Mouse (Mus musculus) liver, embryonic 12.5 days (tissue): Measurements from ENCODE around the gene Tmem256. TPM values are rescaled to one million over a fixed set of nuclear protein-coding genes. Genes with fewer than 3 reads are reported as not detected.

ENCODE experiments used
- ATAC-seq: fragments of 200-750 bp; cut with Nextera tagmentation; 2 replicates; pipeline ENCODE4 v1.8.0; 2017; ENCODE audit warnings: moderate number of reproducible peaks, mild to moderate bottlenecking, moderate library complexity
- H3K27ac ChIP-seq: fragments of 300-500 bp; sonication (generic); 2 replicates; pipeline ENCODE4 v1.5.1; 2016; ENCODE audit warnings: mild to moderate bottlenecking
- H3K27me3 ChIP-seq: fragments of 300-500 bp; sonication (generic); replicated peaks from 2 replicates; pipeline ENCODE4 v1.6.1; 2016; ENCODE audit warnings: mild to moderate bottlenecking, moderate library complexity
- H3K36me3 ChIP-seq: fragments of 300-500 bp; sonication (generic); 2 replicates; pipeline ENCODE4 v1.6.1; 2016; ENCODE audit warnings: mild to moderate bottlenecking, moderate library complexity
- H3K4me1 ChIP-seq: fragments of 300-500 bp; sonication (generic); 2 replicates; pipeline ENCODE4 v1.6.1; 2016
- H3K4me2 ChIP-seq: fragments of 300-500 bp; sonication (generic); 2 replicates; pipeline ENCODE4 v1.6.1; 2016; ENCODE audit warnings: mild to moderate bottlenecking, moderate library complexity
- H3K4me3 ChIP-seq: fragments of 300-500 bp; sonication (generic); 2 replicates; pipeline ENCODE4 v1.5.1; 2016; ENCODE audit warnings: mild to moderate bottlenecking, moderate library complexity
- H3K9ac ChIP-seq: fragments of 300-500 bp; sonication (generic); 2 replicates; pipeline ENCODE4 v1.6.1; 2016; ENCODE audit warnings: mild to moderate bottlenecking, moderate library complexity
- H3K9me3 ChIP-seq: fragments of 300-500 bp; sonication (generic); replicated peaks from 2 replicates; pipeline ENCODE4 v1.6.1; 2016; ENCODE audit warnings: mild to moderate bottlenecking, moderate library complexity
- WGBS: fragments of 180-500 bp; shearing (Covaris S2); methylation state at CpG from one replicate; pipeline ENCODE4 v1.1.7; 2016; ENCODE audit not compliant: insufficient replicate concordance; 5-methylcytosine and 5-hydroxymethylcytosine counted together
- polyA plus RNA-seq: library from polyadenylated mRNA; unstranded; fragments of >200 nt; fragmentation: Nextera tagmentation; extraction: Ambion mirVana; gene quantifications from 2 replicates; pipeline ENCODE4 v1.2.1, GENCODE M21; 2016

Gene Tmem256
- polyA plus RNA-seq, 1 experiment from 2014 or later: 338 TPM

DNA sequence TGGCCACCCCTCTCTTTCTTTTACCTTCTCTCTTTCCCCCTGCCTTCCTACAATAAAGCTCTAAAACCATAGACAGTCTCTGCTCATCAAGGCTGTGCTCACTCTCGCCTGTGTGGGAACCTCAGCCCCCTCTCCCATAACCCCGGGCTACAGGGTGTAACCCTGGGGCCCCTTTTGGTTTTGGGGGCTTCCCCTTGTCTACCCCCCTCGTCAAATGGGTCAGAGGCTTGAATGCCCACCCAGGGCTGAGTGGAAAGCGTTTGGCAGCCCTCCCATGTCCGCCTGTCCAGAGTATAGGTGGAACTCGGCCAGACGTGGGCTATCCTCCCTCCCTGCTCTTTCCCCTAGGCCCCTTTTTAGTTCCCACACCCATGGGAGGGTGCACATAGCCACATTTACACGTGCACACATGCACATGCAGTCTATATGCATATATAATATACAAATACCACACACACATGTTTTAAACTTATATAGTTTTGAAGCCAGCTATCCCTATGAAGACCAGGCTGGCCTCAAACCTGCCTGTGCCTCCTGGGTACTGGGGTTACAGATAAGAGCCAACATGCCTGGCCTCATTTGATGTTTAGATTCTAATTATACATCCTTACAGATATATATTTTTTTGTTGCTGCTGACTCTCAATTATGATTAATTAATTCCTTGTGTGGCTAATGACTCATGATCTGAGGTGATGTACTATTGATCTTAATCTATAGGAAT lies 26.0 kb downstream of the Tmem256 start:
- H3K27ac ChIP-seq: peak overlapping the region; percentile 84
- 23% methylated on average over 8 of the region's 8 CpGs for WGBS

GRCm38 (mm10) chr11:69865561-69865960 lies 27.2 kb downstream of the Tmem256 start:
- no peak overlapping the region for H3K9ac ChIP-seq
- no peak overlapping the region for H3K4me3 ChIP-seq
- ATAC-seq: no peak
- H3K27ac ChIP-seq: peak overlapping the region; percentile 84; the same call in 1 of the 2 replicates
- WGBS: 81% methylated on average over 9 of the region's 9 CpGs
- H3K4me2 ChIP-seq: no peak overlapping the region
- H3K9me3 ChIP-seq: no peaks in the 10 kb centered on the region
- no peaks in the 10 kb centered on the region for H3K27me3 ChIP-seq
- no peaks in the 10 kb centered on the region for H3K36me3 ChIP-seq
- peaks cover 52% of the 10 kb centered on the region for H3K4me1 ChIP-seq

More for the DNA sequence above, 26.0 kb downstream of the Tmem256 start:
- H3K4me2 ChIP-seq: peak overlapping the region; percentile 61
- peak; percentile 64 for ATAC-seq
- no peaks in the 10 kb centered on the region for H3K36me3 ChIP-seq
- peaks cover 8% of the 10 kb centered on the region for H3K27me3 ChIP-seq
- H3K9me3 ChIP-seq: no peaks in the 10 kb centered on the region
- peak overlapping the region; percentile 61 for H3K9ac ChIP-seq
- H3K4me1 ChIP-seq: peaks cover 45% of the 10 kb centered on the region
- peak overlapping the region; percentile 2; the same call in 1 of the 2 replicates for H3K4me3 ChIP-seq

DNA sequence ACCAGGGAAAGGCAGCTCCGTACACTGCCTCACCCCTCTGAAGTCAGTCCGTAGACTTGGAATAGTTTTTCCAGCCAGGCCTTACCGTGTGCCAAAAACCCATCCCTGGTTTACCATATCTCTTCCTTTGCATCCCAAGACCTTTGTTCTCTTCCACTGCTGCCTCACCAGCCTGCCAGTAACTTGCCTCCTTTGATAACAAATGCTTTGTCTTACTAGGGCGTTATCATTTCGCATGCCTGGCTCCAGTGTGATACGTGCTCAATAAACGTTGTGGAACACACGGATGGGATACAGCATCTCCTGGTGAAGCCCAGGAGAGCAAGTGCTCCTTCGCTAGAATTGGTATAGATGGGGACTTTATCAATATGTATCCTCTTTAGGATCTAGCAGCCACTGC lies 29.0 kb downstream of the Tmem256 start:
- WGBS: 34% methylated on average over 9 of the region's 9 CpGs
- H3K4me2 ChIP-seq: peak overlapping the region; percentile 19
- no peaks in the 10 kb centered on the region for H3K27me3 ChIP-seq
- peaks cover 57% of the 10 kb centered on the region for H3K4me1 ChIP-seq
- no peak overlapping the region for H3K4me3 ChIP-seq
- no peaks in the 10 kb centered on the region for H3K36me3 ChIP-seq
- H3K9ac ChIP-seq: no peak overlapping the region; the same call in 1 of the 2 replicates
- ATAC-seq: peak; percentile 50; the same call in 1 of the 2 replicates
- no peak overlapping the region for H3K27ac ChIP-seq
- H3K9me3 ChIP-seq: no peaks in the 10 kb centered on the region

- 59% methylated on average over 2 of the region's 2 CpGs for WGBS
- H3K4me2 ChIP-seq: no peak overlapping the region
- no peaks in the 10 kb centered on the region for H3K27me3 ChIP-seq
These were observed 32.2 kb downstream of the Tmem256 start for GRCm38 (mm10) chr11:69870289-69871069.

DNA sequence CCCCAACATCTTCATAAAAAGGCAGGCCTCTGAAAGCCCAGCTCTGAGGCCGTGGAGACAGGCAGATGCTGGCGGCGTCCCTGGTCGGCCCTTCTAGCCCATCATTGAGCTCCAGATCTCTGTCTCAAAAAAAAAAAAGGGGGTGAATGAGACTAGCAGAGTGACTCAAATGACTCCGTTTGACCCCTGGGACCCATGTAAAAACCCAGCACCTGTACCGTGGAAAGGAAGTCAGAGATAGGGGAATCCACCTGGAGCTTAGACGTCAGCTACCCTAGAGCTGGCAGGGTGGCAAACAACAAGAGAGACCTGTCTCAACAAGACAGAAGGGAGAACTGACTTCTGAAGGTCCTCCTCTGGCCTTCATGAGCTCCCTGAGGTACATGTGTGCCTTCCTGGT lies 33.5 kb downstream of the Tmem256 start:
- H3K36me3 ChIP-seq: no peaks in the 10 kb centered on the region
- H3K4me1 ChIP-seq: peaks cover 48% of the 10 kb centered on the region
- H3K27ac ChIP-seq: no peak overlapping the region
- ATAC-seq: no peak
- no peak overlapping the region for H3K4me2 ChIP-seq
- H3K9me3 ChIP-seq: no peaks in the 10 kb centered on the region
- 79% methylated on average over 7 of the region's 7 CpGs for WGBS
- no peaks in the 10 kb centered on the region for H3K27me3 ChIP-seq
- H3K4me3 ChIP-seq: no peak overlapping the region
- H3K9ac ChIP-seq: no peak overlapping the region

More at GRCm38 (mm10) chr11:69870289-69871069, 32.2 kb downstream of the Tmem256 start:
- peaks cover 40% of the 10 kb centered on the region for H3K4me1 ChIP-seq
- no peaks in the 10 kb centered on the region for H3K9me3 ChIP-seq
- no peak overlapping the region for H3K9ac ChIP-seq
- no peak overlapping the region for H3K27ac ChIP-seq
- H3K4me3 ChIP-seq: no peak overlapping the region
- 0 out of 2 replicates have a peak, but pooled peaks have one; percentile 6 for ATAC-seq
- H3K36me3 ChIP-seq: no peaks in the 10 kb centered on the region

- Histone ChIP-seq H3K9ac (no peak overlapping the region), H3K27me3 (no peaks in the 10 kb centered on the region), H3K4me3 (no peak overlapping the region), H3K36me3 (no peaks in the 10 kb centered on the region), H3K4me2 (no peak overlapping the region), H3K27ac (no peak overlapping the region), H3K9me3 (no peaks in the 10 kb centered on the region), H3K4me1 (peaks cover 48% of the 10 kb centered on the region)
- no peak for ATAC-seq
- WGBS: 81% methylated on average over 4 of the region's 4 CpGs
These were observed 34.1 kb downstream of the Tmem256 start for GRCm38 (mm10) chr11:69872451-69872850.

GRCm38 (mm10) chr11:69876186-69876585 lies 37.9 kb downstream of the Tmem256 start:
- H3K27me3 ChIP-seq: no peaks in the 10 kb centered on the region
- peak overlapping the region; percentile 47 for H3K27ac ChIP-seq
- H3K36me3 ChIP-seq: no peaks in the 10 kb centered on the region
- no peak overlapping the region for H3K9ac ChIP-seq
- H3K4me3 ChIP-seq: no peak overlapping the region
- H3K4me2 ChIP-seq: peak overlapping the region; percentile 19; the same call in 1 of the 2 replicates
- WGBS: 31% methylated on average over 7 of the region's 7 CpGs
- no peaks in the 10 kb centered on the region for H3K9me3 ChIP-seq
- no peak for ATAC-seq
- peaks cover 67% of the 10 kb centered on the region for H3K4me1 ChIP-seq

DNA sequence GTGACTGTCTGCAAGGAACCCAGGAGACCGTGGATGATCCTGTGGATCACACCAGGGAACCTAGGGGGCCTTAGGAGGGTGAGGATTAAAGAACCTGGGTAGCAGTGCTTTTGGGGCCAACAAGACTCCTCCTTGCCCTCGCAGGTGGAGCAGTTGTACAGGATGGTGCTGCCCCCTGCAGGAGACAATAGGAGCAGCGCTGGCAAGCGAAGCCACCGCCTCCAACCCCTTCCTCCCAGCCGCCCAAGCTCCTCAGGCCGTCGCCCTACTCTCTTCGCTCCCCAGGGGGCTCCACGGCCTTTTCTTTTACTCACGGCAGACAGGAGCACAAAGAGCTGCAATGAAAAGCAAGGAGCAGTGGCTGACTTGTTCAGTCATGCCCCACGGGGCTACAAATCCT lies 38.6 kb downstream of the Tmem256 start:
- no peaks in the 10 kb centered on the region for H3K27me3 ChIP-seq
- H3K36me3 ChIP-seq: no peaks in the 10 kb centered on the region
- peak; percentile 23 for ATAC-seq
- H3K9me3 ChIP-seq: no peaks in the 10 kb centered on the region
- H3K27ac ChIP-seq: peak overlapping the region; percentile 47; the same call in 1 of the 2 replicates
- H3K4me1 ChIP-seq: peaks cover 74% of the 10 kb centered on the region
- 0 out of 2 replicates have a peak overlapping the region, but pooled peaks have one; percentile 10 for H3K4me3 ChIP-seq
- peak overlapping the region; percentile 48 for H3K4me2 ChIP-seq
- no peak overlapping the region for H3K9ac ChIP-seq
- 4% methylated on average over 12 of the region's 12 CpGs for WGBS

DNA sequence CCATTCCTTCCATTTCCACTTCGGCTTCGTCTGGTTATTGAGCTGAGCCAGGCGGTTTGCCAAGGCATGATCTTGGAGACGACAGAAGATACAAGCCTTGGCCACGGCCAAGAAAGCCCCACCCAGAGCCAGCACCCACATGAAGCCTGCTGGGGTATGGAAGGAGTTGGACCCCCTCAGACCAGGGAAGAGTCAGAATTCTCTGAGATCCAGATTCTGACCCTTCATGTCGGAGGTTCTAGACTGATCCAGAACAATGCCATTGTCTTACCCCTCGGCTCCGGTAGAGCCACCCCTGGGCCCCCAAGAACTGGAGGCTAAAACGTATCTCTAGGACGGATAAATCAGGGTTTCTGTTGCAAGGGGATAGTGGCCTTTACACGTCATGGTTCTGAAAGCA lies 39.6 kb downstream of the Tmem256 start, which contains the start of gene Tmem95:
Tmem95 (minus strand) TSS at position 141 of the 400 bp plus-strand sequence.
- Histone ChIP-seq H3K4me3 (0 out of 2 replicates have a peak within 1 kb of the TSS, but pooled peaks have one; percentile 10), H3K4me1 (peaks cover 79% of the 10 kb centered on the region), H3K4me2 (peak within 1 kb of the TSS; percentile 96), H3K9ac (no peak within 1 kb of the TSS), H3K27me3 (no peaks in the 10 kb centered on the region), H3K9me3 (no peaks in the 10 kb centered on the region), H3K27ac (peak within 1 kb of the TSS; percentile 87), H3K36me3 (no peaks in the 10 kb centered on the region)
- ATAC-seq: no peak
- WGBS: 82% methylated on average over 11 of the region's 11 CpGs

- Histone ChIP-seq H3K4me1 (peaks cover 80% of the 10 kb centered on the region), H3K9me3 (no peaks in the 10 kb centered on the region), H3K4me3 (no peak overlapping the region), H3K27me3 (no peaks in the 10 kb centered on the region), H3K27ac (peak overlapping the region; percentile 87), H3K9ac (no peak overlapping the region), H3K4me2 (peak overlapping the region; percentile 96), H3K36me3 (no peaks in the 10 kb centered on the region)
- no peak for ATAC-seq
- 82% methylated on average over 3 of the region's 3 CpGs for WGBS
These were observed 40.1 kb downstream of the Tmem256 start for GRCm38 (mm10) chr11:69878399-69878798.

- WGBS: 28% methylated on average over 6 of the region's 6 CpGs
- Histone ChIP-seq H3K36me3 (no peaks in the 10 kb centered on the region), H3K27ac (peak overlapping the region; percentile 87), H3K4me3 (peak overlapping the region; percentile 65; the same call in 1 of the 2 replicates), H3K9me3 (no peaks in the 10 kb centered on the region), H3K27me3 (no peaks in the 10 kb centered on the region), H3K4me1 (peaks cover 85% of the 10 kb centered on the region), H3K4me2 (peak overlapping the region; percentile 96), H3K9ac (peak overlapping the region; percentile 73)
- ATAC-seq: peak; percentile 72
These were observed 40.6 kb downstream of the Tmem256 start for GRCm38 (mm10) chr11:69878952-69879351.

- WGBS: 73% methylated on average over 15 of the region's 15 CpGs
- ATAC-seq: no peak
- H3K4me1 ChIP-seq: peaks cover 89% of the 10 kb centered on the region
These were observed 41.4 kb downstream of the Tmem256 start for GRCm38 (mm10) chr11:69879711-69880110.

More at GRCm38 (mm10) chr11:69879711-69880110, 41.4 kb downstream of the Tmem256 start:
- peak overlapping the region; percentile 65 for H3K4me3 ChIP-seq
- H3K36me3 ChIP-seq: no peaks in the 10 kb centered on the region
- peak overlapping the region; percentile 87 for H3K27ac ChIP-seq
- peak overlapping the region; percentile 96 for H3K4me2 ChIP-seq
- no peaks in the 10 kb centered on the region for H3K9me3 ChIP-seq
- H3K27me3 ChIP-seq: no peaks in the 10 kb centered on the region
- H3K9ac ChIP-seq: peak overlapping the region; percentile 73
